Mouse (Mus musculus): ENCODE measurements at regions not wholly inside any gene's neighbourhood (a gene's known extent, or its start where the extent isn't known, plus 50 kb on each side); places are given as distances from the start of the nearest gene placed in this dataset.

DNA sequence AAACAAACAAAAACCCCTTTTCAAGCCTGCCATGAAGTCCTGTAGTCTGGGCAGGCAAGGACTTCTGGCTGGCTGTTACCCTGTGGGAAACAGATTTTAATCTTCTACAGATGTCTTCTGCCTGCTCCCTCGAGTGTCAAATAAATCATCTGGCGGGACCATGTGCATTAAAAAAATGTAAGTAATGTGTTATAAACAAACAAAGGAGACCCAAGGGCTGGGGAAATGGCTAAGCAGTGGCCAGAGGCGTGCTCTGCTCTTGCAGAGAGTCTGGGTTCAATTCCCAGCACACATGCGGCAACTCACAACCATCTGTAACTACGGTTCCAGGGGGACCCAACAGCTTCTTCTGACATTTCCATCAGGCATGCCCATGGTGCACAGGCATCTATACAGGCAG lies 83.3 kb downstream of the Atp1a1 start:
- TF ChIP-seq CTCF (IDR thresholded peaks at IDR 0.05) (no peak), POLR2A (IDR thresholded peaks at IDR 0.05; ENCODE audit: insufficient read depth, low read depth, low read length) (no peak)
